Mouse (Mus musculus): ENCODE measurements around the gene Olfr332. TPM values are rescaled to one million over a fixed set of nuclear protein-coding genes. Genes with fewer than 3 reads are reported as not detected.

The Olfr332 gene
- polyA plus RNA-seq, 1 experiment from 2014 or later: not detected

- no peak overlapping the region for H3K27ac ChIP-seq (replicated peaks; ENCODE audit: low read depth, low read length)
- WGBS: 78% methylated on average over 4 of the region's 4 CpGs
- H3K27me3 ChIP-seq (ENCODE audit: control insufficient read depth, insufficient read depth, low read length): no peaks in the 10 kb centered on the region
- no peaks in the 10 kb centered on the region for H3K4me1 ChIP-seq (ENCODE audit: control insufficient read depth, insufficient read depth, low read length)
- no peak for DNase-seq
- no peaks in the 10 kb centered on the region for H3K36me3 ChIP-seq (ENCODE audit: control insufficient read depth, insufficient read depth, low read length)
- no peak overlapping the region for H3K4me3 ChIP-seq (replicated peaks; ENCODE audit: low read depth, low read length)
- no peak overlapping the region for H3K9ac ChIP-seq (replicated peaks; ENCODE audit: low read length)
- no peak overlapping the region for H3K4me2 ChIP-seq (ENCODE audit: low read length)
- H3K9me3 ChIP-seq (ENCODE audit: control insufficient read depth, low read length): peaks cover 3% of the 10 kb centered on the region; the same call in 1 of the 2 replicates
- no peak for ATAC-seq (ENCODE audit: low FRiP score, low TSS enrichment)
Observed at GRCm38 (mm10) chr11:58453592-58453991, 38.8 kb downstream of the Olfr332 start.

GRCm38 (mm10) chr11:58452759-58453158, 39.6 kb downstream of the Olfr332 start, which contains the start of gene Lypd9:
Gene Lypd9, minus strand, starts transcription at chr11:58452923.
- Histone ChIP-seq H3K36me3 (ENCODE audit: control insufficient read depth, insufficient read depth, low read length) (no peaks in the 10 kb centered on the region), H3K9ac (replicated peaks; ENCODE audit: low read length) (no peak within 1 kb of the TSS), H3K4me2 (ENCODE audit: low read length) (no peak within 1 kb of the TSS), H3K4me1 (ENCODE audit: control insufficient read depth, insufficient read depth, low read length) (no peaks in the 10 kb centered on the region), H3K27ac (replicated peaks; ENCODE audit: low read depth, low read length) (no peak within 1 kb of the TSS), H3K9me3 (ENCODE audit: control insufficient read depth, low read length) (peaks cover 3% of the 10 kb centered on the region; the same call in 1 of the 2 replicates), H3K4me3 (replicated peaks; ENCODE audit: low read depth, low read length) (no peak within 1 kb of the TSS), H3K27me3 (ENCODE audit: control insufficient read depth, insufficient read depth, low read length) (no peaks in the 10 kb centered on the region)
- DNase-seq (no peak), ATAC-seq (ENCODE audit: low FRiP score, low TSS enrichment) (no peak)
- 96% methylated on average over 9 of the region's 9 CpGs for WGBS

Other genes with a start within 250 kb of the Olfr332 start
- not detected in 2 replicates for gene 4930438A08Rik, start 217.8 kb downstream of the Olfr332 start, polyA plus RNA-seq (2014; fragmentation: Nextera tagmentation; extraction: Ambion mirVana)
- gene Zfp692, start 185.5 kb downstream of the Olfr332 start, polyA plus RNA-seq (2014; fragmentation: Nextera tagmentation; extraction: Ambion mirVana): 14.2 and 24.9 TPM in 2 replicates
- 38.1 and 43.3 TPM in 2 replicates for gene Zfp672, start 162.2 kb downstream of the Olfr332 start, polyA plus RNA-seq (2014; fragmentation: Nextera tagmentation; extraction: Ambion mirVana)
- gene Sh3bp5l, start 161.8 kb downstream of the Olfr332 start, polyA plus RNA-seq (2014; fragmentation: Nextera tagmentation; extraction: Ambion mirVana): 39.6 and 40.7 TPM in 2 replicates
- gene Lypd8, start 113.5 kb downstream of the Olfr332 start, polyA plus RNA-seq (2014; fragmentation: Nextera tagmentation; extraction: Ambion mirVana): not detected in 2 replicates
- gene 1810065E05Rik, start 71.4 kb downstream of the Olfr332 start, polyA plus RNA-seq (2014; fragmentation: Nextera tagmentation; extraction: Ambion mirVana): not detected in 2 replicates
- gene Gm12253, start 60.0 kb downstream of the Olfr332 start, polyA plus RNA-seq (2014; fragmentation: Nextera tagmentation; extraction: Ambion mirVana): not detected in 2 replicates
- not detected in 2 replicates for gene Lypd9, start 39.6 kb downstream of the Olfr332 start, polyA plus RNA-seq (2014; fragmentation: Nextera tagmentation; extraction: Ambion mirVana)
- not detected in 2 replicates for gene Olfr30, start 30.3 kb downstream of the Olfr332 start, polyA plus RNA-seq (2014; fragmentation: Nextera tagmentation; extraction: Ambion mirVana)
- gene Olfr331, start 10.0 kb upstream of the Olfr332 start, polyA plus RNA-seq (2014; fragmentation: Nextera tagmentation; extraction: Ambion mirVana): not detected in 2 replicates
- not detected in 2 replicates for gene Olfr330, start 42.3 kb upstream of the Olfr332 start, polyA plus RNA-seq (2014; fragmentation: Nextera tagmentation; extraction: Ambion mirVana)
- gene Olfr329-ps, start 53.9 kb upstream of the Olfr332 start, polyA plus RNA-seq (2014; fragmentation: Nextera tagmentation; extraction: Ambion mirVana): not detected in 2 replicates
- gene Olfr328, start 63.1 kb upstream of the Olfr332 start, polyA plus RNA-seq (2014; fragmentation: Nextera tagmentation; extraction: Ambion mirVana): 0.12 TPM in 1 of 2 replicates, not detected in the other
- not detected in 2 replicates for gene Olfr224, start 78.0 kb upstream of the Olfr332 start, polyA plus RNA-seq (2014; fragmentation: Nextera tagmentation; extraction: Ambion mirVana)
- not detected in 2 replicates for gene Olfr325, start 85.2 kb upstream of the Olfr332 start, polyA plus RNA-seq (2014; fragmentation: Nextera tagmentation; extraction: Ambion mirVana)
- gene Olfr324, start 102.6 kb upstream of the Olfr332 start, polyA plus RNA-seq (2014; fragmentation: Nextera tagmentation; extraction: Ambion mirVana): not detected in 2 replicates
- gene 2210407C18Rik, start 123.5 kb upstream of the Olfr332 start, polyA plus RNA-seq (2014; fragmentation: Nextera tagmentation; extraction: Ambion mirVana): not detected in 2 replicates
- not detected in 2 replicates for gene Olfr323, start 137.9 kb upstream of the Olfr332 start, polyA plus RNA-seq (2014; fragmentation: Nextera tagmentation; extraction: Ambion mirVana)
- 0.09 and 0.16 TPM in 2 replicates for gene Trim58, start 147.9 kb upstream of the Olfr332 start, polyA plus RNA-seq (2014; fragmentation: Nextera tagmentation; extraction: Ambion mirVana)
- not detected in 2 replicates for gene Olfr322, start 166.2 kb upstream of the Olfr332 start, polyA plus RNA-seq (2014; fragmentation: Nextera tagmentation; extraction: Ambion mirVana)
- gene Olfr320, start 188.5 kb upstream of the Olfr332 start, polyA plus RNA-seq (2014; fragmentation: Nextera tagmentation; extraction: Ambion mirVana): not detected in 2 replicates
- gene Olfr319, start 206.6 kb upstream of the Olfr332 start, polyA plus RNA-seq (2014; fragmentation: Nextera tagmentation; extraction: Ambion mirVana): not detected in 2 replicates
- gene Olfr318, start 231.5 kb upstream of the Olfr332 start, polyA plus RNA-seq (2014; fragmentation: Nextera tagmentation; extraction: Ambion mirVana): not detected in 2 replicates
- gene Olfr317, start 246.7 kb upstream of the Olfr332 start, polyA plus RNA-seq (2014; fragmentation: Nextera tagmentation; extraction: Ambion mirVana): 0.19 and 0.25 TPM in 2 replicates

All from midbrain, embryonic 14.5 days (tissue).